Mouse (Mus musculus): Measurements from ENCODE around the gene Sc5d.

Sc5d gene

GRCm38 (mm10) chr9:42264145-42264544 lies at the start of gene Sc5d:
TSS of gene Sc5d (minus strand) at chr9:42264256.
- peak; percentile 100 for DNase-seq

GRCm38 (mm10) chr9:42311311-42311710 lies 47.3 kb upstream of the Sc5d start:
- DNase-seq = no peak

- DNase-seq = no peak
These were observed 39.8 kb upstream of the Sc5d start for GRCm38 (mm10) chr9:42303894-42304293.

GRCm38 (mm10) chr9:42301082-42301633 lies 37.1 kb upstream of the Sc5d start:
- peak; percentile 23 for DNase-seq

- DNase-seq = peak; percentile 30
These were observed 32.4 kb upstream of the Sc5d start for GRCm38 (mm10) chr9:42296297-42296922.

- DNase-seq = peak; percentile 71
These were observed 30.1 kb upstream of the Sc5d start for GRCm38 (mm10) chr9:42294131-42294530.

GRCm38 (mm10) chr9:42293596-42293995 lies 29.5 kb upstream of the Sc5d start:
- DNase-seq = no peak

- DNase-seq = peak; percentile 33
These were observed 29.0 kb upstream of the Sc5d start for GRCm38 (mm10) chr9:42293051-42293450.

GRCm38 (mm10) chr9:42279676-42280075 lies 15.6 kb upstream of the Sc5d start:
- peak; percentile 76 for DNase-seq

- DNase-seq = peak; percentile 60
These were observed 14.0 kb upstream of the Sc5d start for GRCm38 (mm10) chr9:42278046-42278445.

GRCm38 (mm10) chr9:42277606-42278005 lies 13.6 kb upstream of the Sc5d start:
- peak; percentile 84 for DNase-seq

- DNase-seq = peak; percentile 55
These were observed 13.1 kb upstream of the Sc5d start for GRCm38 (mm10) chr9:42277162-42277561.

- peak; percentile 51 for DNase-seq
These were observed 11.7 kb upstream of the Sc5d start for GRCm38 (mm10) chr9:42275761-42276145.

- DNase-seq = peak; percentile 36
These were observed 11.1 kb upstream of the Sc5d start for GRCm38 (mm10) chr9:42275027-42275760.

- DNase-seq = peak; percentile 63
These were observed 9.7 kb upstream of the Sc5d start for GRCm38 (mm10) chr9:42273682-42274296.

- DNase-seq = peak; percentile 56
These were observed 9.1 kb upstream of the Sc5d start for GRCm38 (mm10) chr9:42273174-42273573.

- DNase-seq = peak; percentile 73
These were observed 8.6 kb upstream of the Sc5d start for GRCm38 (mm10) chr9:42272690-42273089.

GRCm38 (mm10) chr9:42271456-42271855 lies 7.4 kb upstream of the Sc5d start:
- DNase-seq = peak; percentile 79

- no peak for DNase-seq
These were observed 6.6 kb upstream of the Sc5d start for GRCm38 (mm10) chr9:42270617-42271016.

- peak; percentile 43 for DNase-seq
These were observed 6.0 kb upstream of the Sc5d start for GRCm38 (mm10) chr9:42270081-42270480.

- no peak for DNase-seq
These were observed 4.3 kb upstream of the Sc5d start for GRCm38 (mm10) chr9:42268371-42268770.

GRCm38 (mm10) chr9:42265309-42265708 lies 1.3 kb upstream of the Sc5d start:
- peak; percentile 83 for DNase-seq

- DNase-seq = no peak
These were observed 346 bp downstream of the Sc5d start for GRCm38 (mm10) chr9:42263709-42264111.

- DNase-seq = no peak
These were observed 3.6 kb downstream of the Sc5d start for GRCm38 (mm10) chr9:42260481-42260880.

Measured in heart, adult 11 months (tissue).